Mouse (Mus musculus) testis, adult 2 months (tissue): ENCODE measurements around the gene Rp2.

Source experiments
- CTCF ChIP-seq: fragments of 200-500 bp; IDR thresholded peaks from 2 replicates; pipeline ENCODE4 v1.5.1; 2012; ENCODE audit warnings: low read depth, mild to moderate bottlenecking, inconsistent platforms, low read length, moderate library complexity; ENCODE audit not compliant: control insufficient read depth, insufficient read depth, insufficient replicate concordance
- POLR2A ChIP-seq: fragments of 200-500 bp; IDR thresholded peaks from 2 replicates; pipeline ENCODE4 v1.6.1; 2012; ENCODE audit warnings: low read depth, mild to moderate bottlenecking, inconsistent platforms, low read length, moderate library complexity; ENCODE audit not compliant: control insufficient read depth

DNA sequence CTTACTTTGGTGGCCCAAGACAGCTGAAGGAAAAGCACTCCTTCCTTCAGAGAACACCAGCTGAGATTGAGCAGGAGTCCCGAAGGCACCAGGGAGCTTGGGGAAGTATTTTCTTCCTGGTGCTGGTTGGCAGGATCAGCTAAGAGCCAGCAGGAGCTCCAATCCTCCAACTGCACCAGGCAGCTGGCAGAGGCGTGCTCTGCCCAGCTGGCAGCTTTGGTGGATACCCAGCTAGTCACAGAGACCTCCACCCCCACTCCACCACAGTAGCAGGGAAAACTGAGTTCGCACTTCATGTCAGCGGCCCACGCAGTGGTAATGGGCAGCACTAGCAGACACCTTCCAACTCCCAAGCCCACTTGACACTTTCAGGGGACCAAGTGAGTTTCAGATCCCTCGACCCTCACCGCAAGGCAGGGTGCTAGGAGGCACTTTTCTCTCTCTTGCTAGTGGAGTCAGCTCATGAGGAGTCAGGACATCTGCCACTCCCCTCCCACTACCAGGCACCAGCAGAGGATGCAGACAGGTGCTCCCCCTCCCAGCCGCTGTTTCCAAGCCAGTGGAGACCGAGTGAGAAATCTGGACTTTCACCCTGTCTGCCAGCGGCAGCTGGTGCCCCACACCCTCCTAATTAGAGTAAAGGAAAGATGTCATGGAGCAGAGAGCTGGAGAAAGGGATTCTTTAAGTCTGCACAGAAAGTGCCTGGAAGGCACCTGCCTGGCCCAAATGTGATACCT lies 50.8 kb downstream of the Rp2 start:
- TF ChIP-seq CTCF, result no peak
- TF ChIP-seq POLR2A, result no peak
